22 mouse cellular contexts compared by ENCODE assay signal in genomic region chr8:125166988-125167387, GRCm38 (mm10).
DNase-seq lines count a peak whose midpoint lies in the region; ATAC-seq lines count a peak whose summit lies in the region.
"Had no signal": no experiment of that assay in that cellular context is flagged by ENCODE, and none has a peak within 500 bp of the region (broad histone marks: within the 10 kb centered on the region; RNA-seq: fewer than 3 reads in every experiment).

No protein-coding gene starts in this region.

- no peaks in the 10 kb centered on the region for H3K27me3 ChIP-seq in forebrain, embryonic 14.5 days (replicated peaks; ENCODE audit: control insufficient read depth, insufficient read depth, low read length)
- H3K27me3 ChIP-seq in forebrain, embryonic 11.5 days (ENCODE audit: control insufficient read depth, insufficient read depth, low read length) = no peaks in the 10 kb centered on the region
- no peaks in the 10 kb centered on the region for H3K27me3 ChIP-seq in hindbrain, embryonic 12.5 days
- 0 out of 2 replicates have a peak, but pooled peaks cover 6% of the 10 kb centered on the region for H3K27me3 ChIP-seq in hindbrain, embryonic 14.5 days (ENCODE audit: control insufficient read depth, insufficient read depth, low read length)
- H3K27me3 ChIP-seq in lung, embryonic 15.5 days = no peaks in the 10 kb centered on the region
- H3K27me3 ChIP-seq in midbrain, embryonic 14.5 days (ENCODE audit: control insufficient read depth, insufficient read depth, low read length) = 0 out of 2 replicates have a peak, but pooled peaks cover under 1% of the 10 kb centered on the region
- H3K27me3 ChIP-seq in midbrain, embryonic 16.5 days (ENCODE audit: control insufficient read depth, insufficient read depth, low read depth, low read length) = peaks cover 3% of the 10 kb centered on the region; the same call in 1 of the 2 replicates
- H3K27me3 ChIP-seq: embryonic facial prominence, embryonic 12.5 days; heart, embryonic 15.5 days had no signal

- H3K9ac ChIP-seq in forebrain, embryonic 14.5 days (ENCODE audit: low read length) = no peak overlapping the region
- H3K9ac ChIP-seq in forebrain, embryonic 11.5 days (ENCODE audit: low read length) = no peak overlapping the region
- H3K9ac ChIP-seq in hindbrain, embryonic 12.5 days = no peak overlapping the region
- H3K9ac ChIP-seq in hindbrain, embryonic 14.5 days = no peak overlapping the region
- H3K9ac ChIP-seq in lung, embryonic 15.5 days = no peak overlapping the region
- H3K9ac ChIP-seq in midbrain, embryonic 14.5 days (replicated peaks; ENCODE audit: low read length) = no peak overlapping the region
- no peak overlapping the region for H3K9ac ChIP-seq in midbrain, embryonic 16.5 days (ENCODE audit: low read depth, low read length)
- H3K9ac ChIP-seq: embryonic facial prominence, embryonic 12.5 days; forebrain, postnatal 0 days; heart, embryonic 15.5 days had no signal

- DNase-seq in forebrain, embryonic 14.5 days (ENCODE audit: low spot score) = peak; percentile 33
- DNase-seq in forebrain, embryonic 11.5 days (ENCODE audit: low spot score) = no peak
- no peak for DNase-seq in hindbrain, embryonic 14.5 days (ENCODE audit: low spot score)
- DNase-seq in lung, postnatal 25 days (ENCODE audit: low spot score) = no peak
- DNase-seq in midbrain, embryonic 14.5 days = peak; percentile 66
- DNase-seq: adrenal gland, adult 8-10 months; B cell, adult 2 months; cerebellum, adult 11 months; cerebellum, adult 8-10 months; cerebellum, postnatal 25 days; forebrain, postnatal 0 days; gastrocnemius, postnatal 14 days; heart, adult 2 months; heart, postnatal 14 days had no signal

- no peaks in the 10 kb centered on the region for H3K36me3 ChIP-seq in forebrain, embryonic 14.5 days (ENCODE audit: control insufficient read depth, insufficient read depth, low read length)
- H3K36me3 ChIP-seq in forebrain, embryonic 11.5 days (ENCODE audit: control insufficient read depth, insufficient read depth, low read length) = no peaks in the 10 kb centered on the region
- no peaks in the 10 kb centered on the region for H3K36me3 ChIP-seq in hindbrain, embryonic 12.5 days
- no peaks in the 10 kb centered on the region for H3K36me3 ChIP-seq in hindbrain, embryonic 14.5 days (replicated peaks; ENCODE audit: control insufficient read depth, insufficient read depth)
- no peaks in the 10 kb centered on the region for H3K36me3 ChIP-seq in lung, embryonic 15.5 days
- no peaks in the 10 kb centered on the region for H3K36me3 ChIP-seq in midbrain, embryonic 14.5 days (ENCODE audit: control insufficient read depth, insufficient read depth, low read length)
- no peaks in the 10 kb centered on the region for H3K36me3 ChIP-seq in midbrain, embryonic 16.5 days (ENCODE audit: control insufficient read depth, insufficient read depth, low read length)
- H3K36me3 ChIP-seq: embryonic facial prominence, embryonic 12.5 days; G1E; heart, embryonic 15.5 days had no signal

- no peak for ATAC-seq in forebrain, embryonic 14.5 days
- no peak for ATAC-seq in forebrain, embryonic 11.5 days (replicated peaks; ENCODE audit: low FRiP score)
- ATAC-seq in hindbrain, embryonic 12.5 days (ENCODE audit: low FRiP score) = peak; percentile 76; the same call in 1 of the 2 replicates
- ATAC-seq in hindbrain, embryonic 14.5 days (ENCODE audit: low FRiP score) = no peak
- no peak for ATAC-seq in lung, embryonic 15.5 days (ENCODE audit: borderline replicate concordance, extremely low read depth, low FRiP score, low TSS enrichment)
- ATAC-seq in midbrain, embryonic 14.5 days (ENCODE audit: low FRiP score, low TSS enrichment) = no peak; the same call in 1 of the 2 replicates
- ATAC-seq in midbrain, embryonic 16.5 days = no peak
- ATAC-seq: CD4-positive, CD25-positive, alpha-beta regulatory T cell, adult 4 months; forebrain, postnatal 0 days had no signal

- no peak overlapping the region for H3K4me2 ChIP-seq in forebrain, embryonic 14.5 days (ENCODE audit: low read length)
- no peak overlapping the region for H3K4me2 ChIP-seq in forebrain, embryonic 11.5 days (ENCODE audit: low read depth, low read length, severe bottlenecking)
- no peak overlapping the region for H3K4me2 ChIP-seq in hindbrain, embryonic 12.5 days (replicated peaks)
- no peak overlapping the region for H3K4me2 ChIP-seq in hindbrain, embryonic 14.5 days (replicated peaks)
- H3K4me2 ChIP-seq in lung, embryonic 15.5 days = no peak overlapping the region
- no peak overlapping the region for H3K4me2 ChIP-seq in midbrain, embryonic 14.5 days (ENCODE audit: low read length)
- H3K4me2 ChIP-seq in midbrain, embryonic 16.5 days (ENCODE audit: low read length) = no peak overlapping the region
- H3K4me2 ChIP-seq: embryonic facial prominence, embryonic 12.5 days; heart, embryonic 11.5 days; heart, embryonic 15.5 days had no signal

- WGBS in forebrain, embryonic 14.5 days = 64% methylated on average over 9 of the region's 9 CpGs
- WGBS in forebrain, embryonic 11.5 days = 79% methylated on average over 9 of the region's 9 CpGs
- WGBS in hindbrain, embryonic 12.5 days = 47% methylated on average over 9 of the region's 9 CpGs
- 26% methylated on average over 9 of the region's 9 CpGs for WGBS in hindbrain, embryonic 14.5 days
- 47% methylated on average over 9 of the region's 9 CpGs for WGBS in lung, embryonic 15.5 days
- 12% methylated on average over 9 of the region's 9 CpGs for WGBS in midbrain, embryonic 14.5 days
- 22% methylated on average over 9 of the region's 9 CpGs for WGBS in midbrain, embryonic 16.5 days

- peaks cover 3% of the 10 kb centered on the region; the same call in 1 of the 2 replicates for H3K4me1 ChIP-seq in forebrain, embryonic 14.5 days (ENCODE audit: control insufficient read depth, insufficient read depth, low read length)
- no peaks in the 10 kb centered on the region for H3K4me1 ChIP-seq in forebrain, embryonic 11.5 days (replicated peaks; ENCODE audit: control insufficient read depth, insufficient read depth, low read length)
- H3K4me1 ChIP-seq in hindbrain, embryonic 12.5 days = peaks cover 9% of the 10 kb centered on the region
- peaks cover 9% of the 10 kb centered on the region for H3K4me1 ChIP-seq in hindbrain, embryonic 14.5 days (replicated peaks; ENCODE audit: control insufficient read depth, insufficient read depth, low read length)
- peaks cover 7% of the 10 kb centered on the region; the same call in 1 of the 2 replicates for H3K4me1 ChIP-seq in lung, embryonic 15.5 days
- peaks cover 16% of the 10 kb centered on the region; the same call in 1 of the 2 replicates for H3K4me1 ChIP-seq in midbrain, embryonic 14.5 days (ENCODE audit: control insufficient read depth, insufficient read depth, low read length)
- peaks cover 8% of the 10 kb centered on the region for H3K4me1 ChIP-seq in midbrain, embryonic 16.5 days (ENCODE audit: control insufficient read depth, insufficient read depth, low read length)
- H3K4me1 ChIP-seq: embryonic facial prominence, embryonic 12.5 days; heart, embryonic 15.5 days had no signal

- H3K9me3 ChIP-seq in forebrain, embryonic 14.5 days (replicated peaks; ENCODE audit: control insufficient read depth, low read length) = no peaks in the 10 kb centered on the region
- H3K9me3 ChIP-seq in forebrain, embryonic 11.5 days (ENCODE audit: control insufficient read depth, low read length) = no peaks in the 10 kb centered on the region
- H3K9me3 ChIP-seq in hindbrain, embryonic 12.5 days (replicated peaks) = no peaks in the 10 kb centered on the region
- H3K9me3 ChIP-seq in hindbrain, embryonic 14.5 days (ENCODE audit: control insufficient read depth, low read length) = no peaks in the 10 kb centered on the region
- no peaks in the 10 kb centered on the region for H3K9me3 ChIP-seq in lung, embryonic 15.5 days
- H3K9me3 ChIP-seq in midbrain, embryonic 14.5 days (ENCODE audit: control insufficient read depth, low read length) = no peaks in the 10 kb centered on the region
- no peaks in the 10 kb centered on the region for H3K9me3 ChIP-seq in midbrain, embryonic 16.5 days (replicated peaks; ENCODE audit: control insufficient read depth, low read length, poor library complexity, severe bottlenecking)
- H3K9me3 ChIP-seq: embryonic facial prominence, embryonic 12.5 days; heart, embryonic 15.5 days had no signal

- no peak overlapping the region for H3K27ac ChIP-seq in forebrain, embryonic 14.5 days (ENCODE audit: low read depth, low read length)
- no peak overlapping the region for H3K27ac ChIP-seq in forebrain, embryonic 11.5 days (ENCODE audit: low read depth, low read length)
- H3K27ac ChIP-seq in hindbrain, embryonic 12.5 days = no peak overlapping the region
- no peak overlapping the region for H3K27ac ChIP-seq in hindbrain, embryonic 14.5 days
- peak overlapping the region; percentile 39 for H3K27ac ChIP-seq in lung, embryonic 15.5 days
- H3K27ac ChIP-seq in midbrain, embryonic 14.5 days (replicated peaks; ENCODE audit: low read depth, low read length) = 0 out of 2 replicates have a peak overlapping the region, but pooled peaks have one; percentile 32
- no peak overlapping the region for H3K27ac ChIP-seq in midbrain, embryonic 16.5 days (ENCODE audit: low read length)
- H3K27ac ChIP-seq: embryonic facial prominence, embryonic 12.5 days; heart, adult 2 months; heart, embryonic 15.5 days had no signal

- no peak overlapping the region for H3K4me3 ChIP-seq in forebrain, embryonic 14.5 days (ENCODE audit: low read depth, low read length)
- no peak overlapping the region for H3K4me3 ChIP-seq in forebrain, embryonic 11.5 days (ENCODE audit: low read depth, low read length)
- no peak overlapping the region for H3K4me3 ChIP-seq in hindbrain, embryonic 12.5 days
- H3K4me3 ChIP-seq in hindbrain, embryonic 14.5 days (replicated peaks; ENCODE audit: low read length) = no peak overlapping the region
- H3K4me3 ChIP-seq in lung, embryonic 15.5 days = no peak overlapping the region
- H3K4me3 ChIP-seq in midbrain, embryonic 14.5 days (replicated peaks; ENCODE audit: low read depth, low read length) = no peak overlapping the region
- no peak overlapping the region for H3K4me3 ChIP-seq in midbrain, embryonic 16.5 days (ENCODE audit: low read depth, low read length)
- H3K4me3 ChIP-seq: embryonic facial prominence, embryonic 12.5 days; heart, adult 2 months; heart, embryonic 15.5 days had no signal

Comparison
In these comparisons a context has a peak if more than half of its experiments do, and no peak if none do; other contexts are left out.
1. DNase-seq: peak in forebrain, embryonic 14.5 days (single experiment) and midbrain, embryonic 14.5 days (single experiment); none in forebrain, embryonic 11.5 days (single experiment), hindbrain, embryonic 14.5 days (single experiment) and lung, postnatal 25 days (single experiment).
2. H3K27ac ChIP-seq: peak in lung, embryonic 15.5 days (single experiment) and midbrain, embryonic 14.5 days (single experiment); none in forebrain, embryonic 14.5 days (single experiment), forebrain, embryonic 11.5 days (single experiment), hindbrain, embryonic 12.5 days (single experiment), hindbrain, embryonic 14.5 days (single experiment) and midbrain, embryonic 16.5 days (single experiment).